Mouse (Mus musculus): ENCODE measurements at regions not wholly inside any gene's neighbourhood (a gene's known extent, or its start where the extent isn't known, plus 50 kb on each side); places are given as distances from the start of the nearest gene placed in this dataset.
"Not testable (repeated sequence)": the region's sequence is repeated elsewhere in the genome, so short reads cannot be mapped to it uniquely, and the experiment has no call there.

DNA sequence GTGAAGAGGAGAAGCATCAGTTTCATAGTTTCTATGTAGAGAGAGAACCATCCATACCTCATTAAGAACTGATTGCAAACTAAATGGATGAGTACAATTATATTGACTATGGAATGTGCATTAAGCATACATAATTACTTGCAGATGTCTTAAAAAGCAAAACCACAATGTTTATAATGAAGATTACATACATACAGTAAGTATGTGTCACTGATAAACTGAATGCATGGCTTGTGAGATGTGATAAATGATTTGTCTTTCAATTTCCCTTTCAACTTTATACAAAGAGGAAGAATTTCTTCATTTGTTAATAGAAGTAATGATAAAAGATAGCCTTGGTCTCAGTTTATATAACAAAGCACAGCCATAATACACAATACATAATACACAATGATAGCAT lies 1939.3 kb downstream of the 9330182O14Rik start:
- DNase-seq (ENCODE audit: low read depth, low spot score), result no peak

DNA sequence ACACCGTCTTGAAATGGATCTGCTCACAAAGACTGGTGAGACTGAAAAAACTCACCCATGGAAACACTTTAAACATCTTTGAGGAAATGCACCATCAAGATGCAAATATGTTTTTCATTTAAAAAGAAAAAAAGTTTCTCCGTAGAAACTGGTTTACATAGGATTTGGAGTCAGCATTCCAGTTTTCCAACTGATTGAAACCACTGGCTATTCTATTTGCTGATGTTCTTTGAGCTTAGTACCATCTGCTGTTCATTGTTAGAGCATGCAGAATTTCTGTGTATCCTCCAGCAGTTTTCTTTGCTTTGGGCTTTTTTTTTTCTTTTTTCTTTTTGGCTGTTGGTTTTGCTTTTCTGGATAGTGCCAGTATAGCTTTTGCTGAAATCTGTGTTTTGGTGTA lies 1948.3 kb downstream of the 9330182O14Rik start:
- DNase-seq (ENCODE audit: low read depth, low spot score), result no peak

DNA sequence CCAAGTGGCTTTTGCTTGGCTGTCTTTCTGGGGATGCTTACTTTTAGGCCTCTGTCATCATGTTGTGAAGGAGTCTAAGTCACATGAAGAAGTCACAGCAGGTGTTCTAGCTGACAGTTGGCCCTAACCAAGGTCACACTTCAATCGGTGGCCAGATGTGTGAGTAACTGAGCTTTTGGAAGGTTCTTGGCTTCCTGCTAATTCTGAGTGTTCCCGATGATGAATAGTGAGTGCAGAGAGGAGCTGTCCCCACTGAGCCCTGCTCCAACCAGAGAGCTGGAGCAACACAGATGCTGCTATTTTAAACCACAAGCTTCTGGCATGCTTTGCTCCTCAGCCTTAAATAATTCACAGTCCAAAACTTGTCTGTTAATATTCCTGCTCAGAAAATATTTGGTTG lies 1966.6 kb downstream of the 9330182O14Rik start:
- no peak for DNase-seq (ENCODE audit: low read depth, low spot score)

DNA sequence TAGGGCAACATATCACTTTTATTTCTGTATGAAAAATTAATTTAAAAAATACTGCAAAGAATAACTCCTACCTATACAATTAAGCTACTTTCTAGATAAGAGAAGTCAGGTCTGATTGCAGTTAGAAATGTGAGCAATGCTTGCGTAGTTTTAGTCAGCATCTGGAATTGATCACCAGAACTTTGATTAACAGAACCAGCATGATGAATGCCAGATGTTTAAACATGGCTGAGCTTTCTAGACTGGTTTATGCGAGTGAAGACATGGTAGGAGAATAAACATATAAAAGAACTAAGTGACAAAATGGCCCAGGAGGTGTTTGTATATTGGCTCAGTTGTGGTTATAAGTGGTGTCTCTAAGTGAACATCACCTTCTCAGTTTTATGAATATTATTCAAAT lies 1970.7 kb downstream of the 9330182O14Rik start:
- no peak for DNase-seq (ENCODE audit: low read depth, low spot score)

DNA sequence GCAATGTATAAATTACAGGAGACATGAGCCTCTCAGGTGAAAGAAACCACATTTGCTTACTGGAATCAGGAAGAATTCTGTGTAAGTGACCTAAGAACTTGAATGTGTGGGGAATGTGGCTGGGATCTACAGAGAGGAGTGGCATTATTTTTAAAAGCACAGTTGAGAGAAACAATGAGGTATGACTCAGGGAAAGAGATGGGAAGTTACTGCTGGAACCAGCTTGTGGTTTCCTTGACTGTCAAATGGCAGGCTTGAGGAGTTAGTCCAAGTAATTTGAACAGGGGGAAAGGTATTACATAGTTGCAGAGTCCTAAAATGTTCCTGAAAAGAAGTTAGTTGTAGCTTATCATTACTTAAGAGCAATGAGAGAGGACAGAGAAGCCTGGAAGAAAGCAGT lies 1972.9 kb downstream of the 9330182O14Rik start:
- no peak for DNase-seq (ENCODE audit: low read depth, low spot score)

DNA sequence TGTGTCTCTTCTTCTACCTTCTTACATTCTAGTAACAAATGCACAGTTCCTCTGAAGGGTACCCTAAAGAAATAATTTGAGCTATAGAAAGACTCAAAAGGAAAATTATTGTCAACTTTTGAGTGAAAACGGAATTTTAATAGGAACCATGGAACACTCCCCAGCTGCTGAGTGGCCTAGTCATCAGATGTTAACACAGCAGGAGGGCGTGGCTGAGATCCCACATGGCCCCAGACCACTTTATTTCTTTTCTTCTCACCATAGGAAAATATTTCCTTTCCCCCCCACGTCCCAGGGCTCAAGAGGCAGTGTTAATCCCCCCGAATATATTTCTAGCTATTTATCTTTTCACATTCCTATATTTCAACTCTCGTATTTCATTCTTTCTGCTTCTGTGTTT lies 1977.6 kb downstream of the 9330182O14Rik start:
- no peak for DNase-seq (ENCODE audit: low read depth, low spot score)

DNA sequence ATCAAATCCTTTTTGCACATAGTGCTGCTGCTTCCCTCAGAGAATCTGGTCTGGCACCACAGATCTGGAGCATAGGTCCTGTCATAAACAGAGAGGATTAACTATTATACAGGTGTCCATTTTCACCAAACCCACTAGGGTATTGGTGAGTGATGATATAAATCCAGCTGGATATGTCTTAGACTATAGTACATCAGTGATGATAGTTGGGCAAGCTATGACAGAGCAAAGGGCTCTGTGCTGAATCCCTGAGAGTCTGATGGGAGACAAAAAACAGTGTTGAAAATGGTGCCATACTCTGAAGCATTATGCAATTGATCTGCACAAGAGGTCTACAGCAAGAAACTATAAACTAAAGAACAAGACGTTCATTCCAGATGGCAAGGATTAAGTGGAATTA lies 1993.3 kb downstream of the 9330182O14Rik start:
- DNase-seq (ENCODE audit: low read depth, low spot score), result no peak

DNA sequence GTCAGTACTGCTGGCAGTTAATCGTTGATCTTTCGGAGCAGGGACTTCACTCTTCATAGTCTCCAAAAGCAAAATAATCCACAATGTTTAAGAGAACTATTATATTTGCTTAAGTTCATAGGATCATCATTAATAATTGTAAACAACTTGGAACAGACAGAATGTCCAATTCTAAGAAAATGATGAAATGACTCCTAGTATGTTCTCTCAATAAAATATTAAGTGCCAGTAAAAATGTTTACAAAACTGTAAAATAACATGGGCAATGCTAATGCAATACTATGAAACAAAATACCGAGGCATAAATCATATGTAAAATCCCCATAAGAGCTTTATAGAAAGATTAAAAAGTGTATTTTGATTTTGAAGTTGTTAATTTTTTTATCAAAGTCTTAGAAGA lies 1994.8 kb downstream of the 9330182O14Rik start:
- DNase-seq (ENCODE audit: low read depth, low spot score), result no peak

DNA sequence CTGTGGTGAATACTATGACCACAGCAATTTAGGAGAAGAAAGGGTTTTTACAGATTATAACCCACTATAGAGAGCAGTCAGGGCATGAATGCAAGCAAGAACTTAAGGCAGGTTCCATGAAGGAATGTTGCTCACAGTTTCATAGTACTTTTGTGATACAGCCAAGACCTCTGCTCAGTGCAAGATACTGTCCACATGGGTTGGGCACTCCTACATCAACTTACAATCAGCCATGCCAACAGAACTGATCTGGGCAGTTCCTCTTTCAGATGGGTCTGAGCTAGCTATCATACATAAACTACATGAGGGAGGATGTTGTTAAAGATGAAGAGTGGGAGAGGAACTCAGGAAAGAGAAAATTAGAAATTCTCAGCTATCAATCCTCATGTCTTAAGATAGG lies 2032.4 kb downstream of the 9330182O14Rik start:
- no peak for DNase-seq (ENCODE audit: low read depth, low spot score)

DNA sequence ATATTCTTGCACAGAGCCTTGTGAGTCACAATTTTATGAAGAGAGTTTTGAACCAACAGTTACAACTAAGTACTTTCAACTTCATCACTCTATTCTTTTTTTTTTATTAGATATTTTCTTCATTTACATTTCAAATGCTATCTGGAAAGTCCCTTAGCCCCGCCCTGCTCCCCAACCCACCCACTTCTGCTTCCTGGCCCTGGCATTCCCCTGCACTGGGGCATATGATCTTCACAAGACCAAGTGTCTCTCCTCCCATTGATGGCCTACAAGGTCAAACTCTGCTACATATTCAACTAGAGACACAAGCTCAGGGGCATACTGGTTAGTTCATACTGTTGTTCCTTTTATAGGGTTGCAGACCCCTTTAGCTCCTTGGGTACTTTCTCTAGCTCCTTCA lies 2043.6 kb downstream of the 9330182O14Rik start:
- not testable (repeated sequence) for DNase-seq (ENCODE audit: low read depth, low spot score)

DNA sequence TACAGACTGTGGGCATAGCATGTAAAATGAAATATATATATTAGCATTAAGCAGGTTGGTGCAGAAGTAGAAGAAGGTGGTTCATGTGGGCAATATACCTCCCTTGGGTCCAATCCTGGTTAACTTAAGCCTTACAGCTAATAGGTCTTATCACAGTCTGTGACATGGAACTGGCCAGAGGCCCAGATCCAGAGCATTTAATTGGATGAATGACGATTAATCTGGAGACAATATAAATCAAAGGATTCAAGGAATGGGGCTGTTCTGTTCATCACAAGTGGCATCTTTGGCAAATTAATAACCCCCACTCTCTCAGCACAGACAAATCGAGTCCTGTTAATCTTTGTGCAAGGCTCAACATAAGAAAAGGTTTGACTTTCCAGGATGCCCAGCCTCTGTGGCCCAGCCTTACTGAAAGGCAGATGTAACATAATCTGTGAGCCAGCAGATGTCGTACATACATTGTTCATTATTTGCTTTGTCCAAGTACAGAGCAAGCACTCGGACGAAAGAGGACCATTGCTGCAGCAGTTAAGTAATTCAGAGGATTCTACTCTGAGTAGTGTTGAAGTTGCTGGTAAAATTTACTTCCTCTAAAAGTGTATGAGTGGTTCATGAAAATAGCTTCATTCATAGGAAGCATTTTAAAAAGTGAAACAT lies 2073.2 kb downstream of the 9330182O14Rik start:
- peak; percentile 5 for DNase-seq (ENCODE audit: low read depth, low spot score)

DNA sequence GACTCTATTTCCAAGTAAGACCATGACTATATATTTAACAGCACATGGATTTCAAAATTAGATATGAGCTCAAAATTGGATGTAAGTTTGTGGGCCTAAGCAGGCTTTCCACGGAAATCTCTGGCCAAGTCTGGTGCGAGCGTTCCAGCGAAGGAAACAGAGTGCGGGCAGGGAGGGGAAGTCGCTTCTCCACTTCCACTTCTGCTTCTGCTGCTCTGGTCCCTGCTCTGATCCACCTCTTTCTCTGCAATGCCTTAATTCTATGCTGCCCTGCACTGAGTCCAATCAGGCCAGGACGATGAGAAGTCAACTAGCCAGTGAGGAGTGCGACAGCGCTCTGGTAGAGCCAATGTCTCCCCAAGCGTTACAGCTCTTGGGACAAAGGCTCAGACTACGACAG lies 2085.3 kb downstream of the 9330182O14Rik start:
- DNase-seq (ENCODE audit: low read depth, low spot score), result no peak

DNA sequence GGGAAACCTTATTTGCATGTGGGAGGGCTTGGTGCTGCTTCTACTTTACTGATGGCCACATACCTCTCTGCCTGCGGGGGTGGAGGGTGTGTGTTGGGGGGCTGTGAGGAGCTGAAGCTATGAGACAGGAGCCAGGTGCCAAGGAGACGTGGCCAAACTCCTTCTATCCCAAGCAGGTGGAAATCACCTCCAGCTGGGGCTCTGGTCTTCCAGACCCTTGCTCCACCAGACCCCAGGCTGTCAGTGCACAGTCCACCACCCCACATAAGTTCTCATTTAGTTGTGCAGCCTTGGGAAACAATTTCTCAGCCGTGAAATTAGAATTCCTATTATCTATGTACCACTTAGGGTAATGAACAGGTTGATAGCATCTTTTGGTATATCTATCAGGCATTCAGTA lies 2085.8 kb downstream of the 9330182O14Rik start:
- no peak for DNase-seq (ENCODE audit: low read depth, low spot score)

DNA sequence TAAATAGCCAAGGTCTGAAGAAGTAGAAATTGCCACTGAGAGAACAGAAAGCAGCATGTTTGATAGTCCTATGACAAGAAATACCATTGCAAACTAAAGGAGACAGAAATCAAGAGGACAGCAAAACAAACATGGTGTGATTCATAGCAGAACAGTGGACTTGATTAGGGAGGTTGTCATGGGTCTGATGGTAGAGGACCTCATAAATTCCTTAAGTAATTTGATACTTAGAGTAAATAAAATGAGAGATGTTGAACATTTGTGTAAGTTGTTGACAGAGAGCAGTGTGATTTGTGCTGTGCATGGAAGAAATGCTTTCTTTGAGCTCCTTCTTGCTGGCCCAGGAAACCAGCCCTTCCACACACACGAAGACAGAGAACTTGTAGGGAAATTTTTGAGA lies 2090.8 kb downstream of the 9330182O14Rik start:
- no peak for DNase-seq (ENCODE audit: low read depth, low spot score)

DNA sequence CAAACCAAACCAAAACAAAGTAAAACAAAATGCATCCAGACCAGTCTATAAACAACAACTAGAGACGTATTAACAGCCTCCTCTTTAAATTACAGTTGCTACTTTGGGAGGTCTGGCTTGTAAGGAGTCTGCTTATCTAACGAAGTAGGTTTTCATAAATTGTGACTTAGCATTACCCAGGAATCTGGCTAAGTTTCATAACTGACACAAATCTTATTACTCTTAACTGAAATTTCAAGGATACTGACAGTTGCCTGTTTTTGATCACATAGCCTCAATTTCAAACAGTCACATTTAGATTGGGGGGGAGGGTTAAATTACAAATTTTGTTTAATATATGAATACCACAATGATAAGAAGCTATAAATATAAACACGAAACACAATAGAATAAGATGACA lies 2097.5 kb downstream of the 9330182O14Rik start:
- DNase-seq (ENCODE audit: low read depth, low spot score), result no peak

DNA sequence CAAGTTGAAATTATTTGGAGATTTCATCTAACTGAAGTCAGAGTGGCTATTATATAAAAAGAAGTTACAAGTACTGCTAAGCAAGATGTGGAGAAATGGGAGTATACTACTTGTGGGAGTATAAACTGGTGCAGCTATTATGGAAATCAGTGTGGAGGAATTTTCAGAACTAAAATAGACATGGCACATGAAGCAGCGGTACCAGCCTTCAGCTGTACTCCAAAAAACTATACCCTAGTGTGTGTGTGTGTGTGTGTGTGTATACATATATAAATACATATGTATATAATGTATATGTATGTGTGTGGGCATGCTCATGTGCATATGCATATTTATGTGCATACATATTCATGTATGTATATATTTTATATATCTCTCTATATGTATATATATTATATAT lies 2112.6 kb downstream of the 9330182O14Rik start:
- no peak for DNase-seq (ENCODE audit: low read depth, low spot score)

DNA sequence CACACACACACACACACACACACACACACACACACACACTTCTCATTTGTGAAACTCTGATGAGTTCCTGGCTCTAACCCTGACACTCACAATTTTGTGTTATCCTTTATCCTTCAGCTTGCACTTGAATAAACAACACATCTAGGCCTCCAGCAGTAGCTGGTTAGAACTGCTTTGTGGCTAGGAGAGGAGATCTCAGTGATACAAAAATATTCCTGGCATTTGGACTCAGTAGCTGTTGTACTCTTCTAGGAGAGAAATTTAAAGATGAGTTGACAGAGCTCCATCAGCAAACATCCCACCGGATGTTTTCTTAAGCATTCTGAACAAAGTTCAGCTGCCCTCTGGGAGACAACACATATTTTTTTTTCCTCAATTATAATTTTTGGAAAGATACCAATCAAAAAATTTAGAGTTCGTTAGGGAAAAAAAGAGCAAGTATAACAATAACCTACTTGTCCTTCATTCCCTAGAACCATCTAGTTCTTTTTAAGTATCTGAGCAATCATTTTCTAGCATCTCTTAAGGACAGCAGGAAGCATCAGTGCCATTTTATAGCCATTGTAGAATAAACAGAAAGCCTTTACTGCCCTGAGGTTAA lies 2118.7 kb downstream of the 9330182O14Rik start:
- DNase-seq (ENCODE audit: low read depth, low spot score), result no peak

DNA sequence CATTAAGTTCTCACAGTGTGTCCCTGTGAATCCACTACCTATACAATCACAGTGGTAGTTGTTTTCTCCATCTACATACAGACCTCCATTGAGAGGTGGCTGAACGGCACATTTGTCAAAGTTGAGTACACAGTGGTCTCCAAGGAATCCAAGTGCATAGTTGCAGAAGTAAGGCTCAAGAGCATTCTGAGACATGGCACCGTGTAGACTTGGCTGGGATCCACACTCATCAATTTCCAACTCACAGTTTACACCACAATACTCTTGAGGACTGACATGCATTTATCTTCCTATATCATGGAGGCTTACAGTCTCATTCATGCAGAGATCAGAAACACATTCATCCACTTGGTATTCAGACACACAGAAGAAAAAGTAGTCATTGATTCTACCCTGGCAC lies 2122.2 kb downstream of the 9330182O14Rik start:
- no peak for DNase-seq (ENCODE audit: low read depth, low spot score)

DNA sequence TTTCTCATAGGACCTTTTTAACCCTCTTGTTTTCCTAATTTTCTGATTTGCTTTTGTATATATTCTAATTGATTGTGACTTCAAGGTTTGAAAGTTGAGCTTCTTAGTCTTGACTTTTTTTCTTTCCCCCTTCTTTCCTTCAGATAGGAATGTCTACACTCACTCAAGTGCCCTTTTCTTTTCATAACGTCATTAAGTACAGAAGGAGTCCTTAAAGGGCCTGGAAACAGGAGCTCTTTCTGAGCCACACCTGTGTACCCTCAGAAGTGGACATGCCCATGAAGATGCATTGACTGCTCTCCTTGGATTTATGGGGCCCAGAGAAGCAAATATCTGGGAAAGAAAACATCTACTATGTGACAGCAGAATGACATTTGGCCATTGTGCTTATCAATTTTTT lies 2141.0 kb downstream of the 9330182O14Rik start:
- DNase-seq (ENCODE audit: low read depth, low spot score), result no peak

DNA sequence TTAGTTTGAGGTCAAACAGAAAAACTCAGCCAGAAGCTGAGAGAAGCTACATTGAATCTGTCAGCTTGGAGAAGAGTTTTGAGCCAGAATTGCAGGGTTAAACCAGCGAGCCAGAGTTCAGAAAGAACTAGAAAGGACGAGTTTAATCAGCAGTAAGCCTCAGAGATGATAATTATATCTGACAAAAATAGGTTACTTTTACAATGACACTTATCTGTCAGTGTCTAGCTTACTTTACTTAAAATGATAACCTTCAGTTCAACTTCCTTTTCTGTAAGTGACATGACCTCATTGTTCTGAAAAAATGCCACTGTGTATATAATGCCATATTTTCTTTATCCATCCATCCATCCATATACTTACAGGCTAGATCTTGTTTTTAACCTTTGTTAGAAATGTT lies 2143.1 kb downstream of the 9330182O14Rik start:
- DNase-seq (ENCODE audit: low read depth, low spot score), result no peak

DNA sequence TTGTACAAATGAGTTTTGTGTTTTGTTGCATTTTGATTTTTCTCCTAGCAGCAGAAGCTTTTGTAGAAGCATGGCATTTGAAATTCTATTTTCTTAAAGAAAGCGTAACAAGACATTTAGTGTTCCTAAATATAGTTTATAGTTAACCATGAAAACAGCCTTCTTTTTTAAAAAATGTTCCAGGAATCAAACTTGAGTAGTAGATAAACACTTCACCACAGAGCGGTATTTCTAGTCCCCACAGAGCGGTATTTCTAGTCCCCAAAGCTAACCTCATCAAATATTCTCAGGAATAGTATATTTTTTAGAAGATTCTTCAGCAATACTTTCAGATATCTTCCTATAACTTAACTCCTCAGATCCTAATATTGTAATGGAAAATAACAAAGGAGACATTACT lies 2146.6 kb downstream of the 9330182O14Rik start:
- DNase-seq (ENCODE audit: low read depth, low spot score), result no peak

DNA sequence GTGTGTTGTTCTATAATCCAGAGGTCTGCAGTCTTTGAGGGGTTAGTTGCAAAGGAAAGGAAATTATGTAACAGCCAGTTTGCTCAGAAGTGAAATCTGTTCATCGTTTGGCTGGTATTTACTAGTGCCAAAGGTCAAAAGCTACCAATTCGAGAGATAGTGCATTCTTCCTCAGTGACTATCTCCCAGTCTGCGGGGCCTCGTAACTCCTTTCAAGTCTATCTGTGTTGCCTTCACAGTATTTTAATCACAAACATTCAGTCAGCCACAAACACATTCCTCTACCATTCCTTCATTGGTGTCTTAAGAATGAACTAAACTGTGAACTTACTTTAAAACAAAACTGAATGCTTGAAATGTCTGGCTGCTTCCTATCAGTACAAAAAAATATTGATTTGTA lies 2162.2 kb downstream of the 9330182O14Rik start:
- DNase-seq (ENCODE audit: low read depth, low spot score), result no peak

DNA sequence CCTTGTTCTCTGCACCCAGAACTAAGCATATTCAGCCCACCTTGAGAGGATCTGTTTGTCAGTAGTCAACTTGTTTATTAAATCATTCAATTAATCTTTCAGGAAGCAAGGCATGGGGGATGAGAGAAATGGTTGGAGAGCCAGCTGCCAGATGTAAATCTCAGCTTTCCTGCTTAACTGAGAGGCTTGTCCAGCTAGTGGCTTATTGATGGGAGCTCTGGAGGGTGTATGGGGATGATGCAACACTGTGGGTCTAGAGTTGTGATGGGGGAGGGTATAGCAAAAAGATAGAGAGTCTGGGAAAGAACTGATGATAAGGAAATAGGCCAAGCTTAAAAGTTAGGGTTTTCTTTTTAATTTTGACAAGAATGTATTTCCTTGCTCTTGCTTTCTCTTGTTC lies 2163.3 kb downstream of the 9330182O14Rik start:
- no peak for DNase-seq (ENCODE audit: low read depth, low spot score)

DNA sequence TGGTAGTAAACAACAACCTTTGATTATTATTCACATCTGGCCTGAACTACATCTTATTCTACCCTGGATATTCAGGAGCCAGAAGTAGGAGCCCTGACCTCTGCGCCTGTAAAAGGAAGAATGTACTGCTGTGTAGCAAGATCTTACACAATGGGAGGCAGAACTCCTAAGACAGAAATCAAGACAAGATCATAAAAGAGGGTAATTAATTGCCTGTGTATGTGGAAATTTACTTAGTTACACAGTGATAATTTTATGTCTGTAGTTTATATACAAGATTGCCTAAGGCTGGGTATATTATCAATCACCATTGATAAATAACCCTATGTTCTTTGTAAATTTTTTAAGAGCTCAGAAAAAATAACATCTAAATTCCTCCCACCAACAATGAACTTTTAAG lies 2167.8 kb downstream of the 9330182O14Rik start:
- no peak for DNase-seq (ENCODE audit: low read depth, low spot score)

Data from retina, postnatal 7 days (tissue).